Mouse (Mus musculus) bone marrow, adult 2 months (tissue): Measurements from ENCODE around the gene Szt2. TPM values are rescaled to one million over a fixed set of nuclear protein-coding genes. Genes with fewer than 3 reads are reported as not detected.

Source experiments
- H3K27ac ChIP-seq: fragments of 200-500 bp; 2 replicates; pipeline ENCODE4 v1.5.1; 2012; ENCODE audit warnings: low read depth, mild to moderate bottlenecking, control low read depth, inconsistent platforms, low read length; ENCODE audit not compliant: control insufficient read depth, poor library complexity, insufficient read depth
- H3K4me1 ChIP-seq: fragments of 200-500 bp; 2 replicates; pipeline ENCODE4 v1.6.1; 2011; ENCODE audit warnings: low read length; ENCODE audit not compliant: control insufficient read depth, insufficient read depth
- H3K4me3 ChIP-seq: fragments of 200-500 bp; replicated peaks from 2 replicates; pipeline ENCODE3; 2011; ENCODE audit warnings: mild to moderate bottlenecking, low read depth, low read length, control low read depth; ENCODE audit not compliant: control insufficient read depth
- CTCF ChIP-seq: fragments of 200-500 bp; IDR thresholded peaks from 2 replicates; pipeline ENCODE4 v1.5.1; 2011; ENCODE audit warnings: low read length, control low read depth; ENCODE audit not compliant: control insufficient read depth, insufficient read depth
- POLR2A ChIP-seq: fragments of 200-500 bp; IDR thresholded peaks from 2 replicates; pipeline ENCODE4 v1.6.1; 2011; ENCODE audit warnings: low read depth, mild to moderate bottlenecking, control low read depth, low read length, borderline replicate concordance; ENCODE audit not compliant: control insufficient read depth
- WGBS: fragments of 180-500 bp; shearing (Covaris S2); methylation state at CpG from one replicate; pipeline ENCODE4 v1.1.7; 2018; 5-methylcytosine and 5-hydroxymethylcytosine counted together
- polyA plus RNA-seq: library from polyadenylated mRNA; stranded (reverse); fragments of >200 nt; gene quantifications from 2 replicates; pipeline ENCODE4 v1.2.4, GENCODE M21; 2011; ENCODE audit warnings: low replicate concordance; ENCODE audit not compliant: missing spikeins, insufficient read depth, insufficient read length

Szt2 gene
- polyA plus RNA-seq, 1 experiment, result 34.6 TPM

DNA sequence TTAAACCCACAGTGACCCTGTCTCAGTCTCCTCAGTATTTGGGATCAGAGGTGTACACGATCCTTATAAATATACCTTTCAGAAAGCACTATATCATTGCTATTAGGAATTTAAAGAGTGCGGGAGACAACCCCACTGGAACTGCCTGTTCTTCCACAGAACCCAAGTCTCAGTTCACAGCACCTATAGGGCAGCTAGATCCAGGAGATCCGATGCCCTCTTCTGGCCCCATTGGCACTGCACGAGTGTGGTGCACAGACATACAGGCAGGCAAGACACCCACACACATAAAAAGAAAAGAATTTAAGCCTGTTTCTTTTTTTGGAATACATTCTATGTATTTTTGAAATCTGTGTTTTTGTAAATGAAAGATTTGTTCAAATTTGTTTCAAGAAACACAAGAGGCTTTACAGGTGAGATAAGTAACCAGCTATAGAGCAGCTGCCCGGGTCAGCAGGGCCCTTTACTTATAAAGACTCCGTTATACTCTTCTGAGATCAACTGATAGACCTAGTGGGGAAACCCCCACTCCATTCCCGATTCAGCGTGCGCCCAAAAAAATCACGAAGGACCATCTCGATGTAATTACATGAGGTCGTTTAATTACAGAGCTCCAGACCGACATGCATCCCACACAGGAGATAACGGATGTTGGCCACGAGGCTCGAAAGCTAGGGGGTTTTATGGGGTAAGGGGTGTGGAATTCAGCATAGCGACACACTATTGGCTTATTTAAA lies 50.7 kb downstream of the Szt2 start:
- no peak for TF ChIP-seq POLR2A
- no peak for TF ChIP-seq CTCF
- Histone ChIP-seq H3K4me3 (no peak overlapping the region), H3K27ac (no peak overlapping the region), H3K4me1 (peaks cover 3% of the 10 kb centered on the region)
- 86% methylated on average over 17 of the region's 17 CpGs for WGBS

DNA sequence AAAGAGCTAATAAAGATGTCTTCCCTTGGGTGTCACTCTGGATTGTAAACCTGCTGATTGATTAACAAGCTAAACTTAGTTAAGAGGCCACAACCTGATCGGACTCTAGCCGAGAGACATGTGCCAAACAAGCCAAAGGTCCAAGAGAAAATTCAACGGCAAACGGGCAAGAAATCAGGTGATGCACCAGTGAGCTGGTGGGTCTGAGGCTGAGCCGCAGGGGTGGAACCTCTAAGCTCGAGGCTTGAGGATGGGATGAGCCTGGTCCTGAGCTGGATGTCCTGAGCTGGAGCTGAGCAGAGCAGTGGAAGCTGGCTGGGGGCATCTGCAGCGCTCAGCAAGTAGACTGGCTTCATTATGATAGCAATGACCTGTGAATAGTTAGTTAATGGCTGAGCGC lies 51.6 kb downstream of the Szt2 start:
- peaks cover 3% of the 10 kb centered on the region for H3K4me1 ChIP-seq
- 87% methylated on average over 8 of the region's 8 CpGs for WGBS
- H3K27ac ChIP-seq, result no peak overlapping the region
- TF ChIP-seq CTCF (no peak), POLR2A (no peak)
- H3K4me3 ChIP-seq, result no peak overlapping the region

DNA sequence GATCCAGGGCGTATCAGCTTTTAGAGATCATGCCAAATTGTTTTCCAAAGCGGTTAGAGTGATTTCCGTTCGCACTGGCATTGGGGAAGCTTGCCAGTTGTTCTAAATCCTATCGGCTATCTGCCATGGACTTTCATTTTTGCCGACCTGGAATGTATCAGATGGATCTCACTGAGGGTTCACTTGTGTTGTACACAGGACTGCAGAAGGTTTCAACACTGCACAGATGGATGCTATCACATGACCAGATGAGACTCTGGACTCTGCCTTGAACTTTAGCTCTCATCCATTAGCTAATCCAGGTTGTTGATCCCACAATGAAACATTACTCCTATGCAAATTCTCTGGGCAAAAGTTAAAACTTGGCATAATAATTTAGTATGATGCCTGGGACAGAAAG lies 52.3 kb downstream of the Szt2 start:
- H3K4me1 ChIP-seq, result peaks cover 3% of the 10 kb centered on the region
- TF ChIP-seq POLR2A (no peak), CTCF (no peak)
- WGBS, result 84% methylated on average over 6 of the region's 6 CpGs
- no peak overlapping the region for H3K27ac ChIP-seq
- no peak overlapping the region for H3K4me3 ChIP-seq

DNA sequence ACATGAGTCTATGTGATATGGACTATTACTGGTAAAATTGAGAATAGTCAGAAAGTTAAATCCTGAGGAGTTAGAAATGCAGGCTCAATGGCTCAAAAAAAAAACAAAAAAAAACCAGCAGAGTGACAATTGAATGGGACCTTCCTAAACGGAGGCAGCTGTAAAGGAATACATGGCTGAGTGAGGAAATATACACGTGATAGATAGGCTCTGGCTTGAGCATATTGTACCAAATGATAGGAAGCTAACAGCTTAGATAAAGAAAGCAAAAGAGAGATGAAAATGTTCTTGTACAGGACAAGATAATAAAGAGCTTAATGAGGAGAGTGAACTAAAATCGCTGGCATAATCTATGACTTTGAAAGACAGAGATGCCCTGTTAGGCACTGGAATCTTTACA lies 54.8 kb downstream of the Szt2 start:
- Histone ChIP-seq H3K4me3 (no peak overlapping the region), H3K4me1 (no peaks in the 10 kb centered on the region), H3K27ac (no peak overlapping the region)
- TF ChIP-seq CTCF (no peak), POLR2A (no peak)
- WGBS, result 54% methylated on average over 3 of the region's 3 CpGs

DNA sequence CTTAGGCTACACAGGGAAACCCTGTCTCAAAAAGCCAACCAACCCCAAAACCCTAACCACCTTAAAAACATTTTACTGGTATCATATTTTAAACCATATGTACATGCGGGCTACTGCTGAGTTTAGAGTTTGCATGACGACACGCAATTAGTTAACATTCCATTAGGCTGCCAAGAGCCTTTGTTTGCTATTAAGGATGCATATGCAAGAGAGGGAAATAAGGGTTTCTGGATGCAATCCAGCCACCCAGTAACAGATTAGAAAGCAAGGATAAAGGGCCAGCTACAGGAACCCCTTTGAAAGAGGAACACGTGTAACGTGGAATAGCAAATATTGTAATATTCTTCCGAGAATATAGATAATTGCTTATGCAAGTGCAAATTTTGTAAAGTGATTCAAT lies 55.4 kb downstream of the Szt2 start:
- 83% methylated on average over 6 of the region's 6 CpGs for WGBS
- Histone ChIP-seq H3K4me3 (no peak overlapping the region), H3K4me1 (no peaks in the 10 kb centered on the region), H3K27ac (no peak overlapping the region)
- TF ChIP-seq CTCF, result no peak
- no peak for TF ChIP-seq POLR2A

DNA sequence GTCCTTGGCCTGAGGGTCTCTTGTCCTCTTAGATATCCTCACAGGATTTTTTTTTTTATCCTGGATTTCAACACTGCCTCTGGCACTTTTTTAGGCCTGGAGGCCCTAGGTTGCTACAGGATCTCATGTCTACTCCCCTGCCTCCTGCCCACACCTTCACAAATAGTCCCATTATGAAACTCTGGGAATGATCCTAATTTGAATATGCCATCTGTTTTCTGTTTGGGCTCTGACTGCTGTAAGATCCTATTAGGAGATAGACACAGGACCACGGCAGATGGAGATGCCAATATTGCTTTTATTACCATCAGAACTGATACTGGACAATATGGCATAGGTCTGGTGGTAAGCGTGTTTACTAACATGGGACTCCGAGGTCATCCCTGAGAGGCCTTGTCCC lies 57.2 kb downstream of the Szt2 start:
- no peak overlapping the region for H3K27ac ChIP-seq

DNA sequence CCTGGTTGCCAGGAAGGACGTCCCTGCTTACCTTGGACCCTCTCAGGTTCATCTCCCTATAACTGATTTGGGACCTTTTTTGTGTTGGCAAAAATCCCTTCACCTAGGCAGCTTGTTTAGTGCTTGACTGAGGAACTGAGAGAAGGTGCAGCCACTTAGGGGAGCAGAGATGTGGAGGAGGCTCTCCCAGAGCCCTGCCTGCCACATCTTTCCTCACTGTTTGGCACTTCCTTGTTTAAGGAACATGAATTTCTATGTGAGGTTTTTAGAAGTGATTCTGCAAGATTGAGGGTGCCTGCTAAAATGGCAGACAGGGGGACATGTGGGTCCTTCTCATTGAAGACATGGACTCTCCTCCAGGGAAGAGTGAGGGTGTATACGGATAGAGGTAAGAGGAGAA lies 58.2 kb downstream of the Szt2 start:
- Histone ChIP-seq H3K27ac (no peak overlapping the region), H3K4me1 (no peaks in the 10 kb centered on the region), H3K4me3 (no peak overlapping the region)
- WGBS, result 86% methylated on average over 2 of the region's 2 CpGs
- TF ChIP-seq CTCF (no peak), POLR2A (no peak)

More for the DNA sequence above, 57.2 kb downstream of the Szt2 start:
- 72% methylated on average over 3 of the region's 3 CpGs for WGBS
- Histone ChIP-seq H3K4me1 (no peaks in the 10 kb centered on the region), H3K4me3 (no peak overlapping the region)
- TF ChIP-seq CTCF (no peak), POLR2A (no peak)

DNA sequence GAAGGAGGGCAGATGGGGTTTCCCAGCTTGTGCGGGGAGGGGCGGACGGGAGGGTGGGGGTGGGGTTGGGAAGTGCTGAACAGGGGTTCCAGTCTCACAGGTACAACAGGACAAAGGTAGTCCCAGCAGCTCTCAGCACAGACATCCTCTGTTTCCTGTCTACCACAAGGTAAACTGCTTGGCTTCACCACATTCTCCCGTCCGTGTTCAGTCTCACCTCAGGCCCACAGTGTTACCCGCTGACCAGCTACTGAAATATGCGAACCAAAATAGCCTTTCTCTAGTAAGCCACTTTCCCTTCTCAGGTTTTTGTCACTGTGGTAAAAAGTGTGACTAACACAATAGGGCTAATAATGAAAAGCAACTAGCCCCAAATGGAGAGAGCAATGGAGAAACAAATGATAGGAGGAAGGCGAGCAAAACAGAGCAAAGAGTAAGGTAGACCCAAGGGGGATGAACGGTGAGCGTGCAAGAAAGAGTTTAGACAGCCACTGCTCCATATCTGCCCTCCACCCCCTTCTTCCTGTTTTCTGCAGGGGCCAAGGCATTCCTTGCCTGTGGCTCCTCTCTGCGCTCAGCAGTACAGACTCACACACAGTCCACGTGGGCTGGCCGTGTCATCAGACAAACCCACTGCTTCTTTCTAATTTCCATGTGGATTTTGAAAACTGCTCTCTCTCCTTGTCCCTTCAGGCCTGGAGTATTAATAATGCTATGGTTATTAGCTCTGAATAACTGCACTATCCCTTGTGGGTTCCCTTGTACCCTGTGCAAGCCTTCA lies 61.4 kb downstream of the Szt2 start:
- Histone ChIP-seq H3K27ac (no peak overlapping the region), H3K4me3 (no peak overlapping the region), H3K4me1 (no peaks in the 10 kb centered on the region)
- no peak for TF ChIP-seq CTCF
- no peak for TF ChIP-seq POLR2A
- WGBS, result 16% methylated on average over 13 of the region's 13 CpGs

DNA sequence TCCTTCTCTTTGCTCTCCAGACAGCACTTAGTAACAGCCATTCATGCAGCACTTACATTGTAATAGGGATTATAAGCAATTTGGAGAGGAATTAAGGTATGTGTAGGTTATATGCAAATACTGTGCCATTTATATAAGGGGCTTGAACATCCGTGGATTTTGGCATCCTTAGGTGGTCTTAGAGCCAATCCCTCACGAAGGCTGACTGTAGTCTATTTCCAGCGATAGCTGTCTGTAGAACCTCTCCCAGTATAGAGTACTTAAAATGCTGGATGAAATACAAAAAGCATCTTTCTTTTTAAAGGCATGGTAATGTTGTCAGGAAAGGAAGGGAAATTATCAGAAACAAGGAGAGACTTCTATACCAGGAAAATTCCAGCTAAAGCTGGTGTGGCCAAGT lies 67.6 kb downstream of the Szt2 start:
- H3K27ac ChIP-seq, result no peak overlapping the region
- no peak overlapping the region for H3K4me3 ChIP-seq
- TF ChIP-seq CTCF, result no peak
- no peak for TF ChIP-seq POLR2A
- 82% methylated on average over 3 of the region's 3 CpGs for WGBS
- H3K4me1 ChIP-seq, result no peaks in the 10 kb centered on the region
